Mouse (Mus musculus) lung, postnatal 4 days (tissue): Measurements from ENCODE around the gene Nid2.

Experiments used
- DNase-seq, 2 experiments: peaks; one replicate each; pipeline ENCODE4 v3.0.0; 2021

Nid2 gene

DNA sequence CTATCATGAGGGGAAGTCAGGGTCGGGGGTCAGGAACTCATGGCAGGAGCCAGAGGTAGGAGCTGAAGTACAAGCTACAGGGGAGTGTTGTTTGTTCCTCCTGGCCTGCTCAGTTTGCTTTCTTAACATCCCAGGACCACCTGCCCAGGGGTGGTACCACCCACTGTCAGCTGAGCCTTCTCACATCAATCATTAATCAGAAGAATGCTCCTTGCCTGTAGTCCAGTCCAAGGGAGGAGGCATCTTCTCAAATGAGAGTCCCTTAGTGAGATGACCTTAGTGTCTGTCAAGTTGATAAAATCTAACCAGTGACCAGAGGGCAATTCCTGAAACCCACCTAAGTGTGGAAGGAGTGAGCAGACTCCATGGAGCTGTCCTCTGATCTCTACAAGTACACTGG lies 37.4 kb downstream of the Nid2 start:
- DNase-seq, result no peak

- DNase-seq, result no peak
Measured at GRCm38 (mm10) chr14:19794881-19795280, 43.8 kb downstream of the Nid2 start.

DNA sequence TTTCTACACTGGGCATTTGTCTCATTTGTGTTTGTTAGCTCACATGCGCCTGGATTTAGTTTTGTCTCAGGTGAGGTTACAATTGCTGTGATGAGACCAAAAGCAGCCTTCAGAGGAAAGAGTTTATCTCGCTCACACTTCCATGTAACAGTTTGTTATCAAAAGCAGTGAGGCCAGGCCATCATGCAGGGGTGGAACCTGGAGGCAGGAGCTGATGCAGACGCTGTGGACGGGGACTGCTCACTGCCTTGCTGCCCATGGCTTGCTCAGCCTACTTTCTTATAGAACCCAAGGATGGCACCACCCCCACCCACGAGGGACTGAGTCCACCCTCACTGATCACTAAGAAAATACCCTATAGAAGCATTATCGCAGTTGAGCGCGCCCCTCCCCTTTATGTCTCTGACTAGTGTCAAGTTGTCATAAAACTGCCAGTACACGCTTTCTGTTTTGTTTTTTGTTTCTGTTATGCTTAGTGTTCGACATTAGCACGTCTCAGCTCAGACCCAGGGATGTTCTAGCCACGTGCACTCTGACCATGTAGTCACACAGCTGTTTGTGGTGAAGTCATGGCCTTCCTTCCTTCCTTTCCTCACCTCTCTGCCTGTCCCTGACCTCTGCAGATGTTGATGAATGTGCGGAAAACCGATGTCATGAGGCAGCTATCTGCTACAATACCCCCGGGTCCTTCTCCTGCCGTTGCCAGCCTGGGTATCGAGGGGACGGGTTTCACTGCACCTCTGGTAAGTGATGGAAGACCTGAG lies 45.7 kb downstream of the Nid2 start:
- no peak for DNase-seq

- DNase-seq, result no peak
Measured at GRCm38 (mm10) chr14:19800485-19800884, 49.4 kb downstream of the Nid2 start.

DNA sequence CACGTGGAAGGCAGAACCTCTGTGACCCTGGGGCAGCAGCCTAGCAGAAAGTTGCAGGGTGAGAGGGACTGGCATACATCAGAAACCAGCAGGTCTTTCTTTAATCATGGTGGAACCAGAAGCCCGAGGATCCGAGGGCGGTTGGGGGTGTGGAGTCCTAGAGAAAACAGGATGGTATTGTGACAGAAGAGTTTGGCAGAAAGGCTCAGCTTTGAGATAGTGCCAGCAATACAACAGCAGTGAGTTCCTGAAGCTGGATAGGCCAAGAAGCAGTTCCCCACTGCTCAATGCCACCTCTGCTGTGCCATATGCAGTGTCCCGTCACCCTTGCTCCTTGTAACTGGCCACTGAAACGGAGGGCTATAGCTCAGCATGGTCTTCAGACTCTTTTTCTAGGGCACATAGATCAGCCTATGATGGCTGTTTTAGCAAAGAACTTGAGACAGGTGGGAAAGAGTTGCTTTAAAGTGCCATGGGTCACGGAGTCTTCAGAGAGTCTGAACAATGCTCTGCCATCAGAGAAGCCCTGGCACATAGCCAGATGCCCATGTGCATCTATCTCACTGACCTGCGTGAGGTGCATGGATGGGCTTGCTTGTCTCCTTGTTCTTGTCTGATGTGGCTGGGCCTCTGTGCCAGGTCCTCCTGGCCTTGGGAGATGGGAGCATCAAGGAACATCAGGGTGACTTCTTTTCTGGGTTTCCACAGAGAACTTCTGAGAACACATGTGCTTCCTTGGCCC lies 50.6 kb downstream of the Nid2 start:
- DNase-seq, result no peak

GRCm38 (mm10) chr14:19803222-19803621 lies 52.2 kb downstream of the Nid2 start:
- DNase-seq, result no peak

DNA sequence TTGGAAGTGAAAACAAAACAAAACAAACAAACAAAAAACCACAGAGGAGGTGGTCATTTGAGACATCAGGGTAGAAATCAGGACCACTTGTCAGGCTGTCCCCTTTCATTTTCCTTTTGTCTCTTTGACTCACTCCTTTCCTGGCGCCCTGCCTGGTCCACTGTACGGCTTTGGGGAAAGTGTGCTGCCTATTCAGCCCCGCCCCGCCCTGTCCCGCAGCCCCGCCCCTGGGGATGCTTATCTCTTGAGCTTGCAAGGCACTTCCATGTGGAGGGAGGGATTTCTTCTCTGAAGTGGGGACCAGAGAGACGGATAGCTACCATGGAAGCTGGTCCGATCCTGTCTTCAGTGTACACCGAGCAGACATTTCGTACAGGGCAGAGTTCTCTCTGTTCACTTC lies 52.6 kb downstream of the Nid2 start:
- peak in 1 of 2 experiments; percentile 22 for DNase-seq

- DNase-seq, result no peak
Measured at GRCm38 (mm10) chr14:19807339-19807738, 56.3 kb downstream of the Nid2 start.

GRCm38 (mm10) chr14:19807858-19808257 lies 56.8 kb downstream of the Nid2 start:
- DNase-seq, result no peak

DNA sequence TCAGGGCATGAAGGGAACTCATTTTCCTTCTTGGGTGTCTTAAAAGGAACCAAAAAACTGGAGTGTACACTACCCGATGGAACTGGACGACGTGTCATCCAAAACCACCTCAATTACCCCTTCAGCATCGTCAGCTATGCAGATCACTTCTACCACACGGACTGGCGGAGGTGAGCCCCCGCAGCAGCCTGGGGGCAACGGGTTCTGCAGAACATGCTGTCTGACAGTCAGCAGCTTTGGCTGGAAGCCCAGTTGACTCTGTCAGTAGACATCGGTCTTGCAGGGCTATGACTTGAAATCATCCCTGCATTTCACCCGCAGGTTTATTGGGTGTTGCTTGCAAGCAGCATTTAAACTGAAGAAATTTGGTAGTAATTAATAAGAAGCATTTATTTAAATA lies 58.9 kb downstream of the Nid2 start:
- DNase-seq, result no peak

GRCm38 (mm10) chr14:19813061-19813460 lies 62.0 kb downstream of the Nid2 start:
- DNase-seq, result no peak

DNA sequence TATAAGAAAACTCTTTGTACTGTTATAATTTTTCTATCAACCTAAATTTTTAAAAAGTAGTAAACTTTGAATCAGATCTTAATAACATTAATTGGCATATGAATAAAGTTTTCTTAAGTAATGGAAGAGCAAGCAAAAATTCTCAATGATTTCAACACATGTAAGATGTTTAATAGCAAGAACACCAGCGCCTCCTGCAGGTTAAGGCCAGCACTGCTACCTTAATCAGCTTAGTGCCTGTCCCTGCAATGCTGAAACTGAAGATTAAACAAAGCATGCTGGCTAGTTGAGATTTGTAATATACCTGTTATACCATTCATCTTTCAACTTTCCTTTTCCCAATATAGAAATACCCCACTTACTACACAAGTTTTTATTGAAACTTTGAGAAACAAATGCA lies 66.9 kb downstream of the Nid2 start:
- peak; percentile 77 to 84 for DNase-seq

DNA sequence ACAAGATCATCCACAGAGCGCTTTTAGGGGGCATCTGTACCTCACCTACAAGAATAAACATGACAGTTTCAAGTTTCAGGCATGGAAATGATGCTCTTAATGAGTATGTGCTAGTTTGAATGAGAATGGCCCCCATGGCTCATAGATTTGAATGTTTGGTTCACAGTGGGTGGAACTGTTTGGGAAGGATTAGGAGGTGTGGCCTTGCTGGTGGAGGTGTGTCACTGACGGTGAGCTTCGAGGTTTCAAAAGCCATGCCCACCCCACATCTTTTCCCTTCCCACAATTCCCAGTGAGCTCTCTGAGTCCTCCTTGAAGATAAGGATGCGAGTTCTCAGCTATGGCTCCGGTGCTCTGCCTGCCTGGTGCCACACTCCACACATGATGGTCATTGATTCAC lies 70.6 kb downstream of the Nid2 start:
- DNase-seq, result no peak

DNA sequence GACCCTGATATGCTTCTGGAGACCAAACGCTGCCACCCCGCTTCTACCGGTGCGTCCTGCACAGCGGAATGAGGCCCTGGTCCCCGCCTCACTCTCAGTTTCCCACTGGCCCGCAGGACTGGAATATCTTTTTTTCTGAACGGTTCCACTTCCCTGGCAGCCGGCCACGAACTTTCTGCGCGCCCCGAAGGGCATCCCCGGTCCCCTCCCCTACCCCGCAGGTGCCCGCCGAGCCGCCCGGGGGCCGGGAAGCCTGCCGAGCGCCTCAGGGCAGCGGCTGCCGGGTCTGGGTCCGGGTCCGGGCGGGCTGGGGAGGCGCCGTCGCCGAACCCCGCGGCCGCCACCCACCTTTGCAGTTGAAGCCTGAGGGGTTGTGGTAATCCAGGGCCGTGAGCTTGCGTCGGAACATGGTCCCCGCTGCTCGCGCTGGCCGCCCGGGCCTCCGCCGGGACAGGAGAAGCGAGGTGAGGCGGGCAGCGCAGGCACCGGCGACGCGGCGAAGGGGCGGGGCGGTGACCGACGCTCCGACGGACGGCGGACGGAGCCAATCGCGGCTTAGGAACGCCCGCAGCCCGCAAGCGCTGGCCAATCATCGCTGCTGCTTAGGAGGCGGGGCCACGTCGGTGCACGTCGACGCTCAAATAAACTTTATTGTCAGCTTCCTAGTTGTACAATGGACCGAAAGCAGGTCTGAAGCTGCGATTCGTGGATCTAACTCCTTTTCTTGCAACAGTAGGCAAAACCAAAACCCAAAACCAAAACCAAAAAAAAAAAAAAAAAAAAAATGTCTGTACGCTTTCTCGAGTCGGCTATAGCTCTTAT lies 72.5 kb downstream of the Nid2 start, which contains the start of gene Rtraf:
Gene Rtraf (minus strand): TSS at position 504 of the 822 bp plus-strand sequence.
- peak; percentile 95 to 96 for DNase-seq

DNA sequence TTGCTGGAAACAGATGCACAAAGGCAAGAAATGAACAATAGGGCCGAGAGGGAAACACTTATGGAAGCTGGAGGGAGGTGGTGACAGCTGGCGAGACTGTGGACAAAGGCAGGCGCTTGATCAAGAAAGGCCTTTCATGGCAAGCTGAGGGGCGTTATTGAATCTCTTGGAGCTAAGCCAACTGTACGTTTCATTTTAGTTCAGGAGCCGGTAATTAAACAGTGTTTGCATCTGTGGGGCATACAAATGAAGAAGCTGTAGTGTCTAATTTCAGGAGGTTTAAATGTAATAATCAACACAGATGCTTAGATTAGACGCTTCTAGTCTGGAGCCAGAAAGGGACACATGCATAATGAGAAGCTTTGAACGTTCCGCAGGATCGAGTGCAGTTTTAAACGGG lies 74.4 kb downstream of the Nid2 start:
- no peak for DNase-seq

- no peak for DNase-seq
Measured at GRCm38 (mm10) chr14:19836289-19836688, 85.2 kb downstream of the Nid2 start.

- peak; percentile 26 to 71 for DNase-seq
Measured at GRCm38 (mm10) chr14:19839600-19840332, 88.7 kb downstream of the Nid2 start.

GRCm38 (mm10) chr14:19853471-19853870 lies 102.4 kb downstream of the Nid2 start:
- DNase-seq, result no peak

DNA sequence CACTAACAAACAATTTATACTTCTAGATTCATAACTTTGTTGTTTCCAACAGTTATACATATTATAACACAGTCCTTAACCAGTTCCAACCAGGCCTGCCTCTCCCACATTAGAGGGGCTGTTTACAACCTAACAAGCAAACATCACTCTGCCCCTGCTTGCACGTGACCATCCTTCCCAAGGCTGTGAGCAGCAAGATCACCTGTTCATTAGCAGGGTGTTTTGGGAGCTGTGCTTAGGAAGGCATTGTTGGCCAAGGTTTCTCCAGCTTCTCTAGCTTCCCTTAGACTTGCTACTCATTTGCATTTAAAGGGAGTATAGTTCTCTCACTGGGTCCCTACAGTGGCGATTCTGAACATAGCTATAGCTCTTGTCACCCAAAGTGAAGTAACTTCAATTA lies 107.2 kb downstream of the Nid2 start:
- no peak for DNase-seq

- no peak for DNase-seq
Measured at GRCm38 (mm10) chr14:19858808-19859776, 108.0 kb downstream of the Nid2 start.

- no peak for DNase-seq
Measured at GRCm38 (mm10) chr14:19860281-19860680, 109.2 kb downstream of the Nid2 start.
